Mouse (Mus musculus) layer of hippocampus, adult 9-10 months (tissue): Measurements from ENCODE around the gene Fancd2os.

Experiments
- DNase-seq: peaks from one replicate; pipeline ENCODE4 v3.0.0; 2022; ENCODE audit warnings: low spot score

The Fancd2os gene

DNA sequence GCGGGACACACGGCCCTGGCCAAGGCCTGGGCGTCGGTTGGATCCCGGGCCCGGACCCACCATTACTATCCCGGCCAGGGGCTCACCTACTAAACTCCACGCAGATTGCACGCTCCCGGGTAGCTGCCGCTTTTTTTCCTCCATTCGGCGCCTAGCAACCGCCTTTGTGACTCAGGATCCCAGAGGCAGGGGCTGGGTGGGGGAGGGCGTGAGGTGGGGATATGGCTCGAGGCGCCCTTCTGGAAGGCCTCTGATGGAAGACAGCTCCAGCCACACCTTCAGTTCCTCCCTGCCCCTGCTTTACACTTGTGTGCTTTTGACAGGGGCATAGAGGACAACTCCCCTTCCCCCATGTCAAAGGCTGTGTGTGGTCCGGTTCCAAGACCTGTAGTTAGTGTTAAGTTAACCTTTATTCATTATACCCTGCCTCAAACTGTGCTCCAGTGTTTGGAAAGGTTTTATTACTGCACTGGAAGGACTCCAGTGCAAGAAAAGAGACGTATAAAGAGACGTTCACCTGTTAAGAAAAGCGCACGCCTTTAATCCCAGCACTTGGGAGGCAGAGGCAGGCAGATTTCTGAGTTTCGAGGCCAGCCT is at the start of gene Fancd2os:
Gene Fancd2os, minus strand, starts transcription at position 173 of the 597 bp plus-strand sequence.
- no peak for DNase-seq

DNA sequence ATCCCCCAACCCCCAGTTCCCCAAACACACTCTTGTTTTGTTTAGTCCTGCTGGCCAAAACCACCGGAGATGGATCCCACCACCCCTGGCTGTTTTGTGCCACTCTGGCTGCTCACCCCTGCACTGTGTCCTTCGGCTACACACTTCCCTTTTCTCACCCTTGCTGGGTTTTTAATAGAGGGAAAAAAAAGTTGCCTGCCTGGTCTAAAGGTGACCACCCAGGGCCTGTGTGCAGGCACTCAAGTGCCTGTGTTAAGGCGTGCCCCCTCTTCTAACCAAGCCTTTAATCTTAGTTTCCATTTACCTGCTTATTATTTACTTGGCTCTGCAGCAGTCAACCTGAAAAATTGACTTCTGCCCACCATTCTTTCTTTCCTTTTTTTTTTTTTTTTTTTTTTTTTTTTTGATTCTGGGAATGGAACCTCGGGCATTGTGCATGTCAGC is 49.7 kb upstream of the Fancd2os start:
- no peak for DNase-seq

DNA sequence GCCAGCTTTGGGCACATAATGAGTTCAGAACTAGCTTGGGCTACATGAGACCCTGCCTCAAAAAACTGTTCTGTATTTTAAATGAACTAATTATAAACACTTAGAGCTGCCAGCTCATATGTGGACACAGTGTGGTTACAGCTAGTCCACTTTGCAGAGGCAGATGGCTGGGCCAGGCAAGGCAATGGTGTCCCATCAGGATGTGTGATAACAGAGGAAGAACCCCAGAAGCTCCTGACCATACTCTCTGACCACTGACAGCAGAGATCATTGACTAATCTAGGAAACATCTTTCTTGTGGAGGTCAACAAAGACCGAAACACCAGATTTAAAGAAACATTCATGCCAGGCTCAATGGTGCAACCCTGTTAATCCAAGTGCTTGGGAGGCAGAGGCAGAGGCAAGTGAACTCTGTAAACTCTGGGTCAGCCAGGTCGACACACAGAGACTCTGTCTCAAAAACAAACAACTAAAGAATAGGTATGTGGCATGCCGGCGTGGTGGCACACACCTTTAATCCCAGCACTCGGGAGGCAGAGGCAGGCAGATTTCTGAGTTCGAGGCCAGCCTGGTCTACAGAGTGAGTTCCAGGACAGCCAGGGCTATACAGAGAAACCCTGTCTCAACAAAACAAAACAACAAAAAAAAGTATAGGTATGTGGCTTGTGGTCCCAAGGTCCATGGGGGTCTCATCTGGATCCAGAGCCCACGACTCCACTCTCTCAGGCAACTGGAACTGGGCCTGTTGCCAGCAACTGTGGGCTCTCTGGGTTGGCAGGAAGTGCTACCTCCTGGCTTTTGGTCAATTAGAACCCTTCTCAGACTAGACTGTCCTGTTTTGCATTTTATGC is 49.1 kb upstream of the Fancd2os start:
- DNase-seq: no peak

- DNase-seq: no peak
Measured at GRCm38 (mm10) chr6:113644808-113645207, 44.3 kb upstream of the Fancd2os start.

DNA sequence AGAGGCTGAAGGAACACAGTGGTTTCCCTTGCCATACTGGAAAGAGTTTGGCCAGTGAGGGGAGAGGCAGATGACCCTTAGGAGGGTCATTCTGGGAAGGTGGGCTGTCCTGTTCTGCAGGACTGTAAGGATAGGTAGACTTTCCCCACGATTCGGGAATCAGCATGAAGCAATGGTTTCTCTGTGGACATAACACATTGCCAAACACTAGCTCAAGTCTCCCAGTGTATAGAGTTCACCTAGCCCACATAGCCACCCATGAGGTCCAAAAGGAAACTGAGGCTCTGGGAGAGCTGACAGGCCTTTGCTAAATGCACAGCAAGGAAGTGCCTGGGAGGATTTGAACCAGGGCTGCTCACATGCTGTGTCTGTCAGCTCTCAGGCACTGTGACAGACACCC is 43.5 kb upstream of the Fancd2os start:
- no peak for DNase-seq

DNA sequence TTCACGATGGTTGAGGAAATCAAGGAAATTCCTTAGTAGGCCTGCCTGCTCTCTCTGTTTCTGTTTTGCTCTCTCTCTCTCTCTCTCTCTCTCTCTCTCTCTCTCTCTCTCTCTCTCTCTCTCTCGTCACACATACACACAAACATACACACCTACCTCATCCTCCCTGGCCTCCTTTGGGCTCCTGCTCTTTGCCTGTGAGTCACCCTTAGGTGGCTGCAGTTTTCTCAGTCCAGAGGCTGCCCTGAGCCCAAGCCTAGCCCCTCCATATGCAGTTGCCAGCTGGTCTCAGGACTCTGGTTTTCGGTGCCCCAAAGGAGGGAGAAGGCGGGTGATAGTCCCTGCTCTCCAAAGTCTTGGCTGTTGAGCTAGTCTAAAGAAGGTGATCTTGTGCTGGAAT is 42.5 kb upstream of the Fancd2os start:
- no peak for DNase-seq

DNA sequence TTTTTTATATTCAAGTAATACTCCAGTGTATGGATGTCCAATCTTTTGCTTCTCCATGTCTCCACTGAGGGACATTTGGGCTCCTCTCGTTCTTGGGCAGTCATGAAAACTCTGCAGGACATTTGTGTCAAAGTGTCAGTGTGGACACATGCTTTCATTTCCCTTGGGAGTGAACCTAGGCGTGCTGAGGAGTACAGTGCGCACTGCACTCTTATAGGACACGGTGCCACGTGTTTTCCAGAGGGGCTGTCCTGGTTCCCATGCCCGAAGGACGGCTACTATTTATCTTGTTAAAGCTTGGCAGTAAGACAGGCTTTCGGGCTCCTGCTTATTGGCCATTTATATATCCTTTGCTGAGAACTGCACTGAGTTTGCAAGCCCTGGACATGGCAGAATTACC is 42.1 kb upstream of the Fancd2os start:
- no peak for DNase-seq

- DNase-seq: no peak
Measured at GRCm38 (mm10) chr6:113639201-113639600, 38.7 kb upstream of the Fancd2os start.

- DNase-seq: peak; percentile 92
Measured at GRCm38 (mm10) chr6:113638302-113639040, 38.0 kb upstream of the Fancd2os start, which contains the start of gene Irak2. Gene Irak2 (plus strand): TSS chr6:113638467.

GRCm38 (mm10) chr6:113632863-113633262 is 32.3 kb upstream of the Fancd2os start:
- DNase-seq: no peak

DNA sequence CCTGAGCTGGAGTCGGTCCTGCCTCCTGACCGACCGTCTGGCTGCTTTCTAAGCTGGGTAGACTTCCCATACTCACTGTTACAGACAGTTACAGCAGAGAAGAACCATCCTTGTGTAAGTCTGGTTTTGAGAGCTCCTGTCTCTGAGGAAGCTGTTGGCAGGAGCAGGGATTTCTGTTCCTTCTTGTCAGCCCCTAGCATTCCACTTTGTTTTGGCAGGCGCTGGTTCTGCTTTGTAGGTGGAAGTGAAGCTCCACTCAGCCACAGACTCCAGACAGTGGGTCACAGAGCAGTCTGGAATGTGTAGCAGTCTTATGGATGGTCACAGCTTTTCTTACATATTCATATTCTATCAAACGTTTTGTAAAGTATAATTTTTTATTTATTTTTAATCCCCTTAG is 29.8 kb upstream of the Fancd2os start:
- no peak for DNase-seq

GRCm38 (mm10) chr6:113624989-113625770 is 24.7 kb upstream of the Fancd2os start:
- no peak for DNase-seq

GRCm38 (mm10) chr6:113623941-113624751 is 23.6 kb upstream of the Fancd2os start, which contains the start of gene Vhl:
Gene Vhl (plus strand): TSS chr6:113623959.
- DNase-seq: no peak

- DNase-seq: no peak
Measured at GRCm38 (mm10) chr6:113623386-113623785, 22.9 kb upstream of the Fancd2os start.

- DNase-seq: no peak
Measured at GRCm38 (mm10) chr6:113615489-113615888, 15.0 kb upstream of the Fancd2os start.

GRCm38 (mm10) chr6:113614997-113615396 is 14.5 kb upstream of the Fancd2os start:
- no peak for DNase-seq

GRCm38 (mm10) chr6:113614152-113614551 is 13.6 kb upstream of the Fancd2os start:
- DNase-seq: no peak

GRCm38 (mm10) chr6:113612258-113612969 is 11.9 kb upstream of the Fancd2os start:
- DNase-seq: no peak

DNA sequence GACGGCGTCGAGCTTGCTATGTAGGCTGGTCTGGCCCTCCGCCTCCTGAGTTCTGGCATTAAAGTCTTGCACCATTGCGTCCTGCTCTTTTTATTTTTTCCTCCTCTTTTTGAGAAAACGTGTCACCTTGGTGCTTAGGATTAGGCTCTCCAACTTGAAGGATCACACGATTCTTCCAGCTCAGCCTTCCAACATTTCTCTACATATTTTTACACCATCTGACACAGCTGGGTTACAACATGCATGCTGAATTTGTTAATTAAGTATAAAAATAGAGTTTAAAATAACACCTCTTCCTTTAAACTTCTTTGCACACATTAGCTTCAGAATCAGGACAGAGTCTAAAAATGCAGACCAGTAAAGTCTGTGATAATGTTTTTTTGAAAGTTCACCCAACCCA is 8.8 kb upstream of the Fancd2os start:
- DNase-seq: no peak

DNA sequence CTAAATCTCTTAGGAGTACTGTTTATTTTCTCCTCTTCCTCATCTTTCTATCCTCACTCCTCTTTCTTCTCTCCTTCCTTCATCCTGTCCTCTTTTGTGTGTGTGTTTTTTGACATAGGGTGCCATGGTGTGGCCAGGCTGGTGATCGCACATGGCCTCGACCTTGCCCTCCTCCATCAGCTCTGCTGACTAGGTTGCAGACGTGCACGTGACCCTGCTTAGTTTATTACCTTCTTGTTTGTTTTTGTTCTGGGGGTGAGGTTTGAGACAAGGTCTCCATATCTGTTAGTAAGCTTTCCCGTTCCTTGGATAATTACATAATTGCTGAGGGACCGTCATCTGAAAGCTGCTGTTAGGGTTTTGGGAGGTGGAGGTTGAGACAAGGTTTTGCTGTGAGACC is 8.4 kb upstream of the Fancd2os start:
- no peak for DNase-seq
